Mouse (Mus musculus) CH12.LX (cell line): ENCODE results near the gene Amt. TPM values are rescaled to one million over a fixed set of nuclear protein-coding genes. Genes with fewer than 3 reads are reported as not detected.

ENCODE experiments used
- DNase-seq: peaks from one replicate; pipeline ENCODE4 v3.0.0-alpha.2; 2013; ENCODE audit errors: extremely low read depth
- H3K27ac ChIP-seq: 2 replicates; pipeline ENCODE4 v1.5.1; 2012; ENCODE audit warnings: low read depth, mild to moderate bottlenecking, control low read depth, moderate library complexity; ENCODE audit not compliant: insufficient read depth
- H3K27me3 ChIP-seq: replicated peaks from 2 replicates; pipeline ENCODE3; 2012; ENCODE audit warnings: inconsistent platforms
- H3K36me3 ChIP-seq, 2 experiments: replicated peaks in 1 of 2; 2 replicates each; pipeline versions ENCODE3 to v1.6.1; 2012; ENCODE audit warnings: inconsistent platforms in 1 of 2, low read length in 1 of 2, mild to moderate bottlenecking in 1 of 2, mixed read lengths in 1 of 2, moderate library complexity in 1 of 2; ENCODE audit not compliant: control insufficient read depth in 1 of 2, insufficient read depth in 1 of 2
- H3K4me1 ChIP-seq, 2 experiments: 2 replicates each; pipeline ENCODE4 v1.6.1; 2012; ENCODE audit warnings: inconsistent platforms in 1 of 2, moderate library complexity in 1 of 2; ENCODE audit not compliant: insufficient read depth in 2 of 2, control insufficient read depth in 1 of 2
- H3K4me2 ChIP-seq: 2 replicates; pipeline ENCODE4 v1.6.1; 2012; ENCODE audit warnings: low read depth, mild to moderate bottlenecking, control low read depth; ENCODE audit not compliant: poor library complexity, insufficient read depth, severe bottlenecking
- H3K4me3 ChIP-seq, 3 experiments: fragments of 150-350 bp in 1 of 3; sonication (generic) in 1 of 3; replicated peaks in 1 of 3; 2 replicates each; pipeline versions ENCODE3 to v1.5.1; 2011 to 2012; ENCODE audit warnings: low read depth in 2 of 3, low read length in 2 of 3, mild to moderate bottlenecking in 2 of 3, moderate library complexity in 2 of 3, control low read depth in 1 of 3, improper control_type of control experiment in 1 of 3, inconsistent platforms in 1 of 3, mixed read lengths in 1 of 3; ENCODE audit not compliant: poor library complexity in 1 of 3
- H3K79me2 ChIP-seq: replicated peaks from 2 replicates; pipeline ENCODE4 v1.6.1; 2012; ENCODE audit warnings: mild to moderate bottlenecking, moderate library complexity; ENCODE audit not compliant: control insufficient read depth, poor library complexity, insufficient read depth, severe bottlenecking; ENCODE audit errors: extremely low read depth
- H3K9ac ChIP-seq: 2 replicates; pipeline ENCODE4 v1.6.1; 2012; ENCODE audit warnings: low read depth, mild to moderate bottlenecking, control low read depth, moderate library complexity; ENCODE audit not compliant: insufficient read depth
- H3K9me3 ChIP-seq: replicated peaks from 2 replicates; pipeline ENCODE3; 2012; ENCODE audit warnings: low read length, inconsistent platforms, mixed read lengths
- CHD1 ChIP-seq: IDR thresholded peaks from 2 replicates; pipeline ENCODE4 v1.6.1; 2012; ENCODE audit warnings: low read depth, low read length, improper control_type of control experiment, inconsistent platforms
- CHD2 ChIP-seq: IDR thresholded peaks from 2 replicates; pipeline ENCODE4 v1.6.1; 2011; ENCODE audit warnings: low read length, improper control_type of control experiment
- E2F4 ChIP-seq: IDR thresholded peaks from 2 replicates; pipeline ENCODE4 v1.6.1; 2011; ENCODE audit warnings: low read depth, low read length, improper control_type of control experiment; ENCODE audit not compliant: insufficient replicate concordance
- ELF1 ChIP-seq: IDR thresholded peaks from 2 replicates; pipeline ENCODE4 v1.6.1; 2014; ENCODE audit warnings: low read depth, mild to moderate bottlenecking, inconsistent platforms, low read length, improper control_type of control experiment
- EP300 ChIP-seq: IDR thresholded peaks from 2 replicates; pipeline ENCODE4 v1.6.1; 2011; ENCODE audit warnings: low read length, improper control_type of control experiment
- GABPA ChIP-seq: IDR thresholded peaks from 2 replicates; pipeline ENCODE4 v1.6.1; 2012; ENCODE audit warnings: low read depth, low read length, improper control_type of control experiment, inconsistent platforms; ENCODE audit not compliant: insufficient replicate concordance
- HCFC1 ChIP-seq: IDR thresholded peaks from 2 replicates; pipeline ENCODE4 v1.6.1; 2012; ENCODE audit warnings: low read depth, mild to moderate bottlenecking, inconsistent platforms, low read length, improper control_type of control experiment
- IRF4 ChIP-seq: IDR thresholded peaks from 2 replicates; pipeline ENCODE4 v1.6.1; 2014; ENCODE audit warnings: low read depth, mild to moderate bottlenecking, inconsistent platforms, low read length, improper control_type of control experiment
- JUN ChIP-seq: IDR thresholded peaks from 2 replicates; pipeline ENCODE4 v1.6.1; 2011; ENCODE audit warnings: low read depth, mild to moderate bottlenecking, low read length, improper control_type of control experiment, moderate library complexity; ENCODE audit not compliant: insufficient read depth
- JUND ChIP-seq: conservative IDR thresholded peaks from 2 replicates; pipeline ENCODE4 v1.6.1; 2011; ENCODE audit warnings: low read depth, low read length, improper control_type of control experiment
- KAT2A ChIP-seq: IDR thresholded peaks from 2 replicates; pipeline ENCODE4 v1.6.1; 2012; ENCODE audit warnings: low read length, improper control_type of control experiment, inconsistent platforms; ENCODE audit not compliant: insufficient replicate concordance
- MAFK ChIP-seq: IDR thresholded peaks from 2 replicates; pipeline ENCODE4 v1.6.1; 2011; ENCODE audit warnings: low read length, improper control_type of control experiment; ENCODE audit not compliant: insufficient replicate concordance
- MXI1 ChIP-seq: IDR thresholded peaks from 2 replicates; pipeline ENCODE4 v1.6.1; 2011; ENCODE audit warnings: mild to moderate bottlenecking, low read depth, low read length, improper control_type of control experiment
- MYC ChIP-seq: IDR thresholded peaks from 2 replicates; pipeline ENCODE4 v1.6.1; 2011; ENCODE audit warnings: low read depth, mild to moderate bottlenecking, improper control_type of control experiment, low read length
- NRF1 ChIP-seq: IDR thresholded peaks from 2 replicates; pipeline ENCODE4 v1.6.1; 2014; ENCODE audit warnings: low read depth, mild to moderate bottlenecking, inconsistent platforms, low read length, improper control_type of control experiment, moderate library complexity
- POLR2A ChIP-seq: IDR thresholded peaks from 2 replicates; pipeline ENCODE4 v1.6.1; 2011; ENCODE audit warnings: low read depth, mild to moderate bottlenecking, improper control_type of control experiment, low read length
- POLR2AphosphoS2 ChIP-seq: IDR thresholded peaks from 2 replicates; pipeline ENCODE4 v1.6.1; 2011; ENCODE audit warnings: low read depth, low read length, improper control_type of control experiment
- RAD21 ChIP-seq: IDR thresholded peaks from 2 replicates; pipeline ENCODE4 v1.6.1; 2011; ENCODE audit warnings: low read depth, mild to moderate bottlenecking, low read length, improper control_type of control experiment, moderate library complexity
- SMC3 ChIP-seq: IDR thresholded peaks from 2 replicates; pipeline ENCODE4 v1.6.1; 2011; ENCODE audit warnings: low read depth, low read length, improper control_type of control experiment
- TBP ChIP-seq: conservative IDR thresholded peaks from 2 replicates; pipeline ENCODE4 v1.6.1; 2011; ENCODE audit warnings: low read depth, low read length, improper control_type of control experiment
- TCF12 ChIP-seq: IDR thresholded peaks from 2 replicates; pipeline ENCODE4 v1.6.1; 2014; ENCODE audit warnings: low read depth, mild to moderate bottlenecking, inconsistent platforms, low read length, improper control_type of control experiment
- USF1 ChIP-seq: IDR thresholded peaks from 2 replicates; pipeline ENCODE4 v1.6.1; 2014; ENCODE audit warnings: low read depth, mild to moderate bottlenecking, inconsistent platforms, low read length, improper control_type of control experiment
- USF2 ChIP-seq: conservative IDR thresholded peaks from 2 replicates; pipeline ENCODE4 v1.6.1; 2011; ENCODE audit warnings: low read depth, low read length, improper control_type of control experiment
- ZMIZ1 ChIP-seq: IDR thresholded peaks from 2 replicates; pipeline ENCODE4 v1.6.1; 2012; ENCODE audit warnings: low read depth, mild to moderate bottlenecking, inconsistent platforms, low read length, improper control_type of control experiment
- dilution Hi-C: fragments of 300-500 bp; cut with MboI; formaldehyde crosslinking; loops from 2 replicates; pipeline ENCODE4 v1.14.3; 2020; ENCODE audit warnings: low sequenced_read_pairs; ENCODE audit not compliant: extremely low pct_unique_long_range_greater_than_20kb, extremely low pct_ligation_motif_present
- in situ Hi-C: fragments of 300-500 bp; cut with MboI; formaldehyde crosslinking; loops from 3 replicates; pipeline ENCODE4 v1.14.3; 2019; ENCODE audit warnings: low sequenced_read_pairs, low pct_ligation_motif_present, low pct_unique_long_range_greater_than_20kb, mixed read lengths
- polyA plus RNA-seq: library from polyadenylated mRNA; unstranded; fragments of >175 nt; gene quantifications from 2 replicates; pipeline ENCODE4 v1.2.1, GENCODE M21; 2012; ENCODE audit warnings: low read depth; ENCODE audit not compliant: insufficient read length
- total RNA-seq, 2 experiments: library from RNA; depleted of rRNA; stranded (reverse); fragments of 300-350 nt in 1 of 2; fragments of >200 nt in 1 of 2; gene quantifications; 2 replicates each; pipeline ENCODE4 v1.2.3; 2012 to 2014

Gene Amt
- total and polyA plus RNA-seq, 3 experiments = 1.1 to 2.7 (median 1.5) TPM

- Histone ChIP-seq H3K27me3 (no peaks in the 10 kb centered on the region), H3K36me3 (peaks cover 4 to 23% of the 10 kb centered on the region in 2 experiments), H3K4me1 (peaks cover 4 to 11% of the 10 kb centered on the region in 2 experiments; a peak in 3 of 4 replicates), H3K27ac (no peak overlapping the region), H3K79me2 (no peaks in the 10 kb centered on the region), H3K4me3 (peak overlapping the region; percentile 70 to 82 (median 71)), H3K9ac (peak overlapping the region; percentile 65), H3K9me3 (no peaks in the 10 kb centered on the region), H3K4me2 (peak overlapping the region; percentile 57)
- no peak for DNase-seq
- in situ Hi-C loops (no loop called here), dilution Hi-C loops (no loop called here)
- TF ChIP-seq ZMIZ1 = no peak
- no peak for TF ChIP-seq USF2
- no peak for TF ChIP-seq POLR2AphosphoS2
- no peak for TF ChIP-seq ELF1
- TF ChIP-seq JUN = no peak
- TF ChIP-seq CHD1 = no peak
- TF ChIP-seq USF1 = no peak
- no peak for TF ChIP-seq NRF1
- no peak for TF ChIP-seq TCF12
- no peak for TF ChIP-seq RAD21
- no peak for TF ChIP-seq HCFC1
- no peak for TF ChIP-seq CHD2
- no peak for TF ChIP-seq GABPA
- no peak for TF ChIP-seq MAFK
- TF ChIP-seq, all 38 proteins: peak for 0
These were observed 5.9 kb upstream of the Amt start for GRCm38 (mm10) chr9:108290773-108291172.

GRCm38 (mm10) chr9:108301853-108302252, 5.2 kb downstream of the Amt start:
- dilution Hi-C loops = no loop called here
- DNase-seq = no peak
- no peak overlapping the region for H3K27ac ChIP-seq

More at GRCm38 (mm10) chr9:108301853-108302252, 5.2 kb downstream of the Amt start:
- TF ChIP-seq HCFC1 = no peak
- no peak for TF ChIP-seq USF1
- no peak for TF ChIP-seq USF2
- no peak for TF ChIP-seq TBP
- TF ChIP-seq SMC3 = no peak
- TF ChIP-seq ELF1 = no peak
- no peak for TF ChIP-seq POLR2AphosphoS2
- TF ChIP-seq KAT2A = no peak
- no peak for TF ChIP-seq EP300
- TF ChIP-seq POLR2A = no peak
- TF ChIP-seq MAFK = no peak
- no peak for TF ChIP-seq MXI1
- TF ChIP-seq NRF1 = no peak
- no peak for TF ChIP-seq IRF4
- no peak for TF ChIP-seq E2F4
- no peak for TF ChIP-seq MYC
- no peak for TF ChIP-seq CHD1
- no peak for TF ChIP-seq JUND
- in situ Hi-C loops = no loop called here
- peaks cover 3 to 38% of the 10 kb centered on the region in 2 experiments; a peak in 3 of 4 replicates for H3K4me1 ChIP-seq
- H3K27me3 ChIP-seq = no peaks in the 10 kb centered on the region
- no peak overlapping the region for H3K9ac ChIP-seq
- H3K4me3 ChIP-seq = no peak overlapping the region
- H3K4me2 ChIP-seq = no peak overlapping the region
- H3K79me2 ChIP-seq = 0 out of 2 replicates have a peak, but pooled peaks cover 1% of the 10 kb centered on the region
- no peaks in the 10 kb centered on the region for H3K9me3 ChIP-seq
- H3K36me3 ChIP-seq = peaks cover 26 to 48% of the 10 kb centered on the region in 2 experiments
